Mouse (Mus musculus): Measurements from ENCODE around the gene Anpep. TPM values are rescaled to one million over a fixed set of nuclear protein-coding genes. Genes with fewer than 3 reads are reported as not detected.
A peak's percentile ranks its signal among the peaks of the same experiment; 100 is the strongest.

Gene Anpep
- polyA plus RNA-seq, 1 experiment from 2014 or later, result 31.4 TPM

DNA sequence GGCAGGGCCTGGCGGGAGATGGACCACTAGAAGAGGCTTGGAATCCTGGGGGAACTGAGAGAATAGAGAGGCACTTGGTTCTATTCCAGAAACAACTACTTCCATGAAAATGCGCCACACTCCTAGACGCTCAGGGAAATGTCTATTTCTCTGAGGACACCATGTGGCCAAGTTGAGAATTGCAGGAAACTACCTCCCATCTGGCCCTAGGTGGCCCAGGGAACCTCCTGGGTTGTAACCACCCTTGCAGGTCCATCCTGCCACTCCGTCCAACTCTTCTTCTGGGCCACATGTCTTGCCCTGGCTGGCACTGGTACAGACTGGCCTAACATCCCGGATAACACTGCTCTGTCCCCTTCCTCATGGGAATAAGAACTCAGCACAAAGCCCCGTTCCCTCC is 74.6 kb downstream of the Anpep start:
- no peaks in the 10 kb centered on the region for H3K4me1 ChIP-seq (replicated peaks; ENCODE audit: control insufficient read depth, insufficient read depth)
- H3K4me3 ChIP-seq (ENCODE audit: low read depth, low read length), result no peak overlapping the region
- WGBS, result 17% methylated on average over 6 of the region's 6 CpGs
- H3K9ac ChIP-seq (ENCODE audit: low read length), result no peak overlapping the region
- DNase-seq (ENCODE audit: low spot score) (peak; percentile 73), ATAC-seq (ENCODE audit: low FRiP score, low TSS enrichment) (peak; percentile 74; the same call in 1 of the 2 replicates)
- H3K27ac ChIP-seq (replicated peaks), result no peak overlapping the region
- no peaks in the 10 kb centered on the region for H3K36me3 ChIP-seq (ENCODE audit: control insufficient read depth, insufficient read depth, low read length)
- TF ChIP-seq CTCF (IDR thresholded peaks at IDR 0.05; ENCODE audit: low read depth) (peak; percentile 82), EP300 (optimal IDR thresholded peaks at IDR 0.05) (no peak)
- H3K4me2 ChIP-seq (replicated peaks; ENCODE audit: low read depth), result no peak overlapping the region
- no peaks in the 10 kb centered on the region for H3K9me3 ChIP-seq (ENCODE audit: control insufficient read depth, low read length)
- no peaks in the 10 kb centered on the region for H3K27me3 ChIP-seq (ENCODE audit: control insufficient read depth, insufficient read depth, low read length)

- TF ChIP-seq EP300 (optimal IDR thresholded peaks at IDR 0.05), result no peak
- no peak for TF ChIP-seq CTCF (IDR thresholded peaks at IDR 0.05; ENCODE audit: low read depth)
- no peak for DNase-seq (ENCODE audit: low spot score)
- H3K27me3 ChIP-seq (ENCODE audit: control insufficient read depth, insufficient read depth, low read length), result no peaks in the 10 kb centered on the region
- H3K9ac ChIP-seq (ENCODE audit: low read length), result no peak overlapping the region
- no peak overlapping the region for H3K4me2 ChIP-seq (replicated peaks; ENCODE audit: low read depth)
- H3K36me3 ChIP-seq (ENCODE audit: control insufficient read depth, insufficient read depth, low read length), result no peaks in the 10 kb centered on the region
- WGBS, result 85% methylated on average over 2 of the region's 2 CpGs
- H3K4me1 ChIP-seq (replicated peaks; ENCODE audit: control insufficient read depth, insufficient read depth), result no peaks in the 10 kb centered on the region
- H3K4me3 ChIP-seq (ENCODE audit: low read depth, low read length), result no peak overlapping the region
- H3K27ac ChIP-seq (replicated peaks), result no peak overlapping the region
- H3K9me3 ChIP-seq (ENCODE audit: control insufficient read depth, low read length), result no peaks in the 10 kb centered on the region
- no peak for ATAC-seq (ENCODE audit: low FRiP score, low TSS enrichment)
These were observed 78.4 kb downstream of the Anpep start for GRCm38 (mm10) chr7:79782516-79782855.

DNA sequence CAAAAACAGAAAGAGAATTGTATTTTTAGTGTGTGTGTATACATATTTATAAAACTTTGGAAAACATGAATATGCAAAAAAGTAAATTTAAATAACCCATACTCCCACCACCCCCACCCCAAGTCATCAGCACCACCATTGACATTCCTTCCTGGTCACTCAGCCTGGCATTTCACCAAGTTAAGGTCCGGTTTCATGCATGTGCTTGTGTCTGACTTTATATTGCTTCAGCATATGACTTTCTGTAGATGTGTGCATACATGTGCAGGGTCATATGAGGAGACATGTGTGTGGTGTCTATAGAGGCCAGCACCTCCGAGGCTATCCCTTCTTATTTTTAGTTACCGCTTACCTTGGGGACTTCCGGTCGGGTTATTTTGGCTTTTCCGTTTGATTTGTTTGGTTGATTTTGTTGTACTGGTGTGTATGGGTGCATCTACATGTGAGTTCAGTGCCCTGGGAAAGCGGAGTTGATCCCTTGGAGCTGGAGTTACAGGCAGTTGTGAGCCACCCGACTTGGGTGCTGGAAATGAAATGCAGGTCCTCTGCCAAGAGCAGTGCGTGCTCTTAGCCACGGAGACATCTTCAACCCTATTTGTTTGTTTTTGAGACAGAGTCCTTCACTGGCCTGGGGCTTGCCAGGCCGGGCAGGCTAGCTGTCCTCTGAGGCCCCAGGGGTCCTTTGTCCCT is 78.9 kb downstream of the Anpep start:
- ATAC-seq (ENCODE audit: low FRiP score, low TSS enrichment), result no peak
- H3K9ac ChIP-seq (ENCODE audit: low read length), result no peak overlapping the region
- H3K36me3 ChIP-seq (ENCODE audit: control insufficient read depth, insufficient read depth, low read length), result no peaks in the 10 kb centered on the region

DNA sequence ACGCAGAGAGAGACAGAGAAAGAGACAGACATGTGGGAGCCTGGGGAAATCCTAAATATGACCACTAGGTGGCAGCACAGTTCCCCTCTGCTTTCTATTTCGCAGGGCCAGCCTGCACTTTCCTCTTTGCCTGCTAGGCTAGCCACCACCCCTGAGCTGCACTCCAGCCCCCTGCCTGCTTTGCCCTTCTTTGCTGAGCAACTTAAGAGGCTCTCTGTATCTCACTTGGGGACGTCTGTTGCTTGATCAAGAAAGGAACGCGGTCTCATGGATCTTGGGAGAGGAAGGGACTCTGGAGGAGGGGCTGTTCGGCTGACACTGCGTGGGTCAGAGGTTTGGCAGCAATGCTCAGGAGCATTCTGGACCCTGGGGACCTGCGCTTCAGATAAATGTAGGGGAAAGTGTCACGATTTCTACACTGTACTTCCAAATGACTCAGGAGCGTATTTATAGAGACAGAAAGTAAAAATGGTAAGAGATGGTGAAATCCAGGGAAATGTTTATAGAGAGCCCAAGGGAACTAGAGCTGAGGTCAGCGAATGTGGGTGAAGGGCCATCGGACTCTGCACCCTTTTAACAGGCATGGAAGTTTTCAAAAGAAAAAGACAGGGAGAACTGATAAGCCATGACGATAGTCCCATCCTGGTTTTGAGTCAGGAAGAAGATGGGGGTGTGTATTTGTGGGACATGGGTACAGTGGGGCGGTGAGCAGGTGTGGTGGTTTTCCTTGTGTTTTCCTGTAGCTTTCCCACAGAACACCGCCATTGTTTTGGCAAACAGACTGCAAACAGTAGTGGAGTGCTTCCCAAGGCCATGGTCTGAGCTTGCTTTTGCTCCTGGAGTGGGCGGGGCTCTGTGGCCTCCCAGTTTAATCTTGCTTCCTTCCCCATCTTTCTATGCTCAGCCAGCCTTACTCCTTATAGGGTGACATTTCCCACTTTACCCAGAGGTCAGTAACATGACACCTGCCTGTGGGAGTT is 79.9 kb downstream of the Anpep start:
- peak; percentile 77 for DNase-seq (ENCODE audit: low spot score)
- TF ChIP-seq EP300 (optimal IDR thresholded peaks at IDR 0.05), result no peak
- TF ChIP-seq CTCF (IDR thresholded peaks at IDR 0.05; ENCODE audit: low read depth), result peak; percentile 96
- H3K9me3 ChIP-seq (ENCODE audit: control insufficient read depth, low read length), result no peaks in the 10 kb centered on the region

More for the DNA sequence above, 78.9 kb downstream of the Anpep start:
- Histone ChIP-seq H3K4me3 (ENCODE audit: low read depth, low read length) (no peak overlapping the region), H3K27me3 (ENCODE audit: control insufficient read depth, insufficient read depth, low read length) (no peaks in the 10 kb centered on the region), H3K4me2 (replicated peaks; ENCODE audit: low read depth) (no peak overlapping the region), H3K9me3 (ENCODE audit: control insufficient read depth, low read length) (no peaks in the 10 kb centered on the region), H3K27ac (replicated peaks) (no peak overlapping the region), H3K4me1 (replicated peaks; ENCODE audit: control insufficient read depth, insufficient read depth) (no peaks in the 10 kb centered on the region)
- 79% methylated on average over 11 of the region's 11 CpGs for WGBS
- no peak for DNase-seq (ENCODE audit: low spot score)
- TF ChIP-seq CTCF (IDR thresholded peaks at IDR 0.05; ENCODE audit: low read depth) (no peak), EP300 (optimal IDR thresholded peaks at IDR 0.05) (no peak)

More for the DNA sequence above, 79.9 kb downstream of the Anpep start:
- Histone ChIP-seq H3K4me1 (replicated peaks; ENCODE audit: control insufficient read depth, insufficient read depth) (no peaks in the 10 kb centered on the region), H3K36me3 (ENCODE audit: control insufficient read depth, insufficient read depth, low read length) (no peaks in the 10 kb centered on the region), H3K27ac (replicated peaks) (no peak overlapping the region), H3K4me2 (replicated peaks; ENCODE audit: low read depth) (peak overlapping the region; percentile 56), H3K9ac (ENCODE audit: low read length) (peak overlapping the region; percentile 36), H3K4me3 (ENCODE audit: low read depth, low read length) (peak overlapping the region; percentile 33), H3K27me3 (ENCODE audit: control insufficient read depth, insufficient read depth, low read length) (no peaks in the 10 kb centered on the region)
- ATAC-seq (ENCODE audit: low FRiP score, low TSS enrichment), result peak; percentile 79
- 22% methylated on average over 16 of the region's 16 CpGs for WGBS

Other genes with a start within 250 kb of the Anpep start
- 0.08 TPM in 1 of 2 replicates, not detected in the other for gene Rhcg, start 243.4 kb downstream of the Anpep start, polyA plus RNA-seq (2015; fragmentation: Nextera tagmentation; extraction: Ambion mirVana)
- 1.4 and 1.6 TPM in 2 replicates for gene Ticrr, start 200.9 kb downstream of the Anpep start, polyA plus RNA-seq (2015; fragmentation: Nextera tagmentation; extraction: Ambion mirVana)
- 1.1 and 1.2 TPM in 2 replicates for gene Kif7, start 145.3 kb downstream of the Anpep start, polyA plus RNA-seq (2015; fragmentation: Nextera tagmentation; extraction: Ambion mirVana)
- gene Plin1, start 128.2 kb downstream of the Anpep start, polyA plus RNA-seq (2015; fragmentation: Nextera tagmentation; extraction: Ambion mirVana), result 0.07 TPM in 1 of 2 replicates, not detected in the other
- gene Pex11a, start 117.9 kb downstream of the Anpep start, polyA plus RNA-seq (2015; fragmentation: Nextera tagmentation; extraction: Ambion mirVana), result 10.3 and 11.5 TPM in 2 replicates
- 0.04 TPM in 1 of 2 replicates, not detected in the other for gene Wdr93, start 117.9 kb downstream of the Anpep start, polyA plus RNA-seq (2015; fragmentation: Nextera tagmentation; extraction: Ambion mirVana)
- gene Mesp1, start 67.3 kb downstream of the Anpep start, polyA plus RNA-seq (2015; fragmentation: Nextera tagmentation; extraction: Ambion mirVana), result not detected in 2 replicates
- 1.5 and 2.5 TPM in 2 replicates for gene Mesp2, start 50.3 kb downstream of the Anpep start, polyA plus RNA-seq (2015; fragmentation: Nextera tagmentation; extraction: Ambion mirVana)
- gene Ap3s2, start 59.6 kb upstream of the Anpep start, polyA plus RNA-seq (2015; fragmentation: Nextera tagmentation; extraction: Ambion mirVana), result 17.7 and 17.8 TPM in 2 replicates
- gene Arpin, start 74.3 kb upstream of the Anpep start, polyA plus RNA-seq (2015; fragmentation: Nextera tagmentation; extraction: Ambion mirVana), result 34.3 and 34.9 TPM in 2 replicates
- 10.3 and 12.0 TPM in 2 replicates for gene Zfp710, start 163.8 kb upstream of the Anpep start, polyA plus RNA-seq (2015; fragmentation: Nextera tagmentation; extraction: Ambion mirVana)

Measured in stomach, postnatal 0 days (tissue).